Mouse (Mus musculus) stomach, embryonic 16.5 days (tissue): ENCODE results near the gene Cbx6. TPM values are rescaled to one million over a fixed set of nuclear protein-coding genes. Genes with fewer than 3 reads are reported as not detected.

ENCODE experiments used
- ATAC-seq: fragments of 200-750 bp; cut with Nextera tagmentation; 2 replicates; pipeline ENCODE4 v1.8.0; 2017; ENCODE audit warnings: moderate number of reproducible peaks, moderate TSS enrichment; ENCODE audit not compliant: insufficient read depth, low FRiP score
- H3K27ac ChIP-seq: fragments of 300-500 bp; sonication (generic); 2 replicates; pipeline ENCODE4 v1.5.1; 2014; ENCODE audit warnings: low read length
- H3K27me3 ChIP-seq: fragments of 300-500 bp; sonication (generic); 2 replicates; pipeline ENCODE4 v1.6.1; 2014; ENCODE audit warnings: low read length, control low read depth, mixed read lengths; ENCODE audit not compliant: control insufficient read depth, insufficient read depth
- H3K36me3 ChIP-seq: fragments of 300-500 bp; sonication (generic); 2 replicates; pipeline ENCODE4 v1.6.1; 2014; ENCODE audit warnings: low read length; ENCODE audit not compliant: control insufficient read depth, insufficient read depth
- H3K4me1 ChIP-seq: fragments of 300-500 bp; sonication (generic); 2 replicates; pipeline ENCODE4 v1.6.1; 2014; ENCODE audit warnings: low read length, control low read depth, mixed read lengths; ENCODE audit not compliant: control insufficient read depth, insufficient read depth
- H3K4me2 ChIP-seq: fragments of 300-500 bp; sonication (generic); 2 replicates; pipeline ENCODE4 v1.6.1; 2014; ENCODE audit warnings: low read depth, low read length, mixed read lengths
- H3K4me3 ChIP-seq: fragments of 300-500 bp; sonication (generic); replicated peaks from 2 replicates; pipeline ENCODE4 v1.5.1; 2014; ENCODE audit warnings: mild to moderate bottlenecking, low read length
- H3K9ac ChIP-seq: fragments of 300-500 bp; sonication (generic); 2 replicates; pipeline ENCODE4 v1.6.1; 2014; ENCODE audit warnings: low read length
- H3K9me3 ChIP-seq: fragments of 300-500 bp; sonication (generic); replicated peaks from 2 replicates; pipeline ENCODE4 v1.6.1; 2016; ENCODE audit warnings: low read length, control low read depth; ENCODE audit not compliant: control insufficient read depth
- WGBS: fragments of 180-500 bp; shearing (Covaris S2); extraction: QIAGEN DNeasy Blood & Tissue Kit; methylation state at CpG from one replicate; pipeline ENCODE4 v1.1.7; 2014; 5-methylcytosine and 5-hydroxymethylcytosine counted together
- polyA plus RNA-seq: library from polyadenylated mRNA; unstranded; fragments of >200 nt; fragmentation: Nextera tagmentation; extraction: Ambion mirVana; gene quantifications from 2 replicates; pipeline ENCODE4 v1.2.1, GENCODE M21; 2015

Gene Cbx6
- polyA plus RNA-seq, 1 experiment from 2014 or later = 75.6 TPM

- Histone ChIP-seq H3K4me2 (no peak overlapping the region), H3K27me3 (peaks cover 32% of the 10 kb centered on the region), H3K4me3 (no peak overlapping the region), H3K4me1 (peaks cover 6% of the 10 kb centered on the region), H3K27ac (no peak overlapping the region), H3K36me3 (no peaks in the 10 kb centered on the region), H3K9ac (no peak overlapping the region), H3K9me3 (no peaks in the 10 kb centered on the region)
- no peak for ATAC-seq
- WGBS = 64% methylated on average over 11 of the region's 11 CpGs
Observed at GRCm38 (mm10) chr15:79800701-79801100, 33.8 kb downstream of the Cbx6 start.

DNA sequence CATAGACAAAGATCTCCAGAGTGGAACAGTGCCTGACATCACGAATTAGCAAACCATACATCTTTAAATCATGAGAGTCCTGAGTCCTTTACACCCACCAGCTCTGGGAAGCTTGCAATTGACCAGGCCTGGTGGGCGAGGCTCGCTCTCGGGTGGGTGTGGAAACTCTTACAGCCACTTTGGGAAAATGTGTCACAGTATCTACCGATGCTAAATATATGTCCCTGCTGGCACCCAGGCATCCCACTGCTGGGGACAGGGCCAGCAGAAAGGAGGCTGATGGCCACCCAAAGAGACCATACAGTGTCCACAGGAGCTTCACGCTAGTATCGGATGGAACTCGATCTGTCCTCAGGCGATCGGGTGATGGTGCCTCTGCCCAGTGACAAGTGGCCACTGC lies 35.9 kb downstream of the Cbx6 start:
- Histone ChIP-seq H3K36me3 (no peaks in the 10 kb centered on the region), H3K4me1 (peaks cover 4% of the 10 kb centered on the region), H3K27ac (no peak overlapping the region), H3K27me3 (peaks cover 19% of the 10 kb centered on the region), H3K9ac (no peak overlapping the region), H3K4me2 (no peak overlapping the region), H3K9me3 (no peaks in the 10 kb centered on the region), H3K4me3 (no peak overlapping the region)
- no peak for ATAC-seq
- WGBS = 87% methylated on average over 10 of the region's 10 CpGs

- Histone ChIP-seq H3K4me1 (no peaks in the 10 kb centered on the region), H3K9me3 (no peaks in the 10 kb centered on the region), H3K4me3 (no peak overlapping the region), H3K4me2 (no peak overlapping the region), H3K36me3 (no peaks in the 10 kb centered on the region), H3K9ac (no peak overlapping the region), H3K27me3 (peaks cover 11% of the 10 kb centered on the region), H3K27ac (no peak overlapping the region)
- ATAC-seq = no peak
- WGBS = 80% methylated on average over 8 of the region's 8 CpGs
Observed at GRCm38 (mm10) chr15:79797680-79798079, 36.8 kb downstream of the Cbx6 start.

DNA sequence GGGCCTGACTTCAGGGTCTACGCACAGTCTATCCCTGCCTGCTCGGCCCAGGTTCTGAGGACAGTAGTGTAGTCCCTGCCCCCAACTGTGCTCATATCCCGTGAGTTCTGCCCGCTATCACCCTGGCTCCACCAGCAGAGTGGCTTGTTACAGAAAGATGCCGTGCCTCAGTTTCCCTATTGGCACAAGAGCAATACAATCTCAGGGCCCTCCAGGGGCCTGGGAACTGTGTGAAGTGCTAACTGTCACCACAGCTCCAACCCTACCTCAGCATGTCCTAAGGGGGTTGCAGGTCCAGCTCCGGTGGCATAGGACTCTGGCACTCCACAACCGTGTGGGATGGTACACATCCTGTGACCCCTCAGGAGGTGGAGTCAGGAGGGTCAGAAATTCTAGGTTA lies 37.4 kb downstream of the Cbx6 start:
- Histone ChIP-seq H3K27ac (no peak overlapping the region), H3K27me3 (peaks cover 5% of the 10 kb centered on the region), H3K4me3 (no peak overlapping the region), H3K4me1 (no peaks in the 10 kb centered on the region), H3K9ac (no peak overlapping the region), H3K9me3 (no peaks in the 10 kb centered on the region), H3K36me3 (no peaks in the 10 kb centered on the region), H3K4me2 (no peak overlapping the region)
- ATAC-seq = no peak
- 81% methylated on average over 7 of the region's 7 CpGs for whole genome bisulfite sequencing

GRCm38 (mm10) chr15:79796256-79796655 lies 38.2 kb downstream of the Cbx6 start:
- no peak for ATAC-seq

GRCm38 (mm10) chr15:79794173-79794572 lies 40.3 kb downstream of the Cbx6 start:
- H3K36me3 ChIP-seq = no peaks in the 10 kb centered on the region
- 17% methylated on average over 20 of the region's 20 CpGs for WGBS

More at GRCm38 (mm10) chr15:79796256-79796655, 38.2 kb downstream of the Cbx6 start:
- Histone ChIP-seq H3K4me1 (no peaks in the 10 kb centered on the region), H3K9ac (no peak overlapping the region), H3K36me3 (no peaks in the 10 kb centered on the region), H3K9me3 (no peaks in the 10 kb centered on the region), H3K27ac (no peak overlapping the region), H3K4me2 (no peak overlapping the region), H3K4me3 (no peak overlapping the region), H3K27me3 (no peaks in the 10 kb centered on the region; the same call in 1 of the 2 replicates)
- 77% methylated on average over 12 of the region's 12 CpGs for WGBS

GRCm38 (mm10) chr15:79793076-79793475 lies 41.4 kb downstream of the Cbx6 start:
- Histone ChIP-seq H3K36me3 (no peaks in the 10 kb centered on the region), H3K9me3 (no peaks in the 10 kb centered on the region), H3K4me2 (no peak overlapping the region), H3K27ac (no peak overlapping the region), H3K4me1 (no peaks in the 10 kb centered on the region), H3K9ac (no peak overlapping the region), H3K4me3 (no peak overlapping the region), H3K27me3 (no peaks in the 10 kb centered on the region)
- WGBS = 92% methylated on average over 9 of the region's 9 CpGs
- ATAC-seq = no peak

More at GRCm38 (mm10) chr15:79794173-79794572, 40.3 kb downstream of the Cbx6 start:
- no peak overlapping the region for H3K27ac ChIP-seq
- no peak overlapping the region for H3K4me3 ChIP-seq
- no peak overlapping the region for H3K9ac ChIP-seq
- no peaks in the 10 kb centered on the region; the same call in 1 of the 2 replicates for H3K27me3 ChIP-seq
- no peaks in the 10 kb centered on the region for H3K4me1 ChIP-seq
- H3K4me2 ChIP-seq = no peak overlapping the region
- ATAC-seq = no peak
- H3K9me3 ChIP-seq = no peaks in the 10 kb centered on the region

- H3K4me3 ChIP-seq = no peak overlapping the region
- 26% methylated on average over 19 of the region's 19 CpGs for WGBS
- H3K27ac ChIP-seq = no peak overlapping the region
- no peak overlapping the region for H3K9ac ChIP-seq
- no peak overlapping the region for H3K4me2 ChIP-seq
- H3K4me1 ChIP-seq = no peaks in the 10 kb centered on the region
- H3K27me3 ChIP-seq = no peaks in the 10 kb centered on the region
- ATAC-seq = no peak
- H3K9me3 ChIP-seq = no peaks in the 10 kb centered on the region
- H3K36me3 ChIP-seq = no peaks in the 10 kb centered on the region
Observed at GRCm38 (mm10) chr15:79792455-79792854, 42.0 kb downstream of the Cbx6 start.

GRCm38 (mm10) chr15:79791502-79791901 lies 43.0 kb downstream of the Cbx6 start:
- Histone ChIP-seq H3K36me3 (no peaks in the 10 kb centered on the region), H3K9ac (no peak overlapping the region), H3K27me3 (no peaks in the 10 kb centered on the region), H3K4me2 (no peak overlapping the region), H3K27ac (no peak overlapping the region), H3K4me1 (no peaks in the 10 kb centered on the region), H3K4me3 (no peak overlapping the region), H3K9me3 (no peaks in the 10 kb centered on the region)
- WGBS = 4% methylated on average over 12 of the region's 12 CpGs
- no peak for ATAC-seq

GRCm38 (mm10) chr15:79790905-79791304 lies 43.6 kb downstream of the Cbx6 start:
- WGBS = 81% methylated on average over 6 of the region's 6 CpGs
- Histone ChIP-seq H3K4me2 (no peak overlapping the region), H3K9me3 (no peaks in the 10 kb centered on the region), H3K4me3 (no peak overlapping the region), H3K27ac (no peak overlapping the region), H3K4me1 (no peaks in the 10 kb centered on the region), H3K27me3 (no peaks in the 10 kb centered on the region), H3K9ac (no peak overlapping the region), H3K36me3 (no peaks in the 10 kb centered on the region)
- no peak for ATAC-seq
